Mouse (Mus musculus) lung, postnatal 10 days (tissue): Measurements from ENCODE around the gene Sel1l3.

ENCODE experiments used
- DNase-seq: peaks from one replicate; pipeline ENCODE4 v3.0.0; 2021

The Sel1l3 gene

GRCm38 (mm10) chr5:53061532-53062130 is 152.1 kb downstream of the Sel1l3 start:
- DNase-seq: no peak
